Mouse (Mus musculus): ENCODE data around the gene Gm17581.
"Not testable (repeated sequence)": the region's sequence is repeated elsewhere in the genome, so short reads cannot be mapped to it uniquely, and the experiment has no call there.

Gm17581 gene

DNA sequence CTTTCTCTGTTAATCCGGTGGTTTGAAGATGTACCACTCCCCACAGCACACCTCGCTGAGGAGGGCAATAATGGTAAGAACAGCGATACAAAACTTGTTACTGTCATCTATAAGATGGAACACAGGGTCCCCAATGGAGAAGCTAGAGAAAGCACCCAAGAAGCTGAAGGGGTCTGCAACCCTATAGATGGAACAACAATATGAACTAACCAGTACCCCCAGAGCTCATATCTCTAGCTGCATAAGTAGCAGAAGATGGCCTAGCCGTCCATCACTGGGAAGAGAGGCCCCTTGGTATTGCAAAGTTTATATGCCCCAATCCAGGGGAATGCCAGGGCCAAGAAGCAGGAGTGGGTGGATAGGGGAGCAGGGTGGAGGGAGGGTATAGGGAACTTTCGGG is at the start of gene Gm17581:
Gm17581 (minus strand) TSS at position 101 of the 400 bp plus-strand sequence.
- not testable (repeated sequence) for DNase-seq

DNA sequence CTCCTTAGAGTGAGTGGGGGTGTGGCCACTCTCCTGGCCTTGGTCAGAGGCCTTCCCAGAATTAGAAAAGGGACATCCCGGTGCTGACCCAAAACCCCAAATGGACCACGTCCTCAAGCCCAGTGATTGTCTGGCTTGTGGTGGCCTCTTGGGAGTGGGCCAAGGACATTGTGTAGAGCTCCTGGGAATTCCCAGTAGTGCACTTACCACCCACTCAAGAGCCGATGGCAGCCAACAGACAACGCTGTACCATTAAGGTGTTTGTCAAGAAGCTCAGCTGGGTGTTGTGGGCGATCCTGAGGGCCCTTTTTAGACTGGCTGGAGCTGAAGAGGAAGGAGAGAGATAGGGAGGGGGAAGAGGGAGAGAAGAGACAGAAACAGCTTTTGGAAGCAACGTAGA is 48.9 kb upstream of the Gm17581 start:
- peak; percentile 57 for DNase-seq

DNA sequence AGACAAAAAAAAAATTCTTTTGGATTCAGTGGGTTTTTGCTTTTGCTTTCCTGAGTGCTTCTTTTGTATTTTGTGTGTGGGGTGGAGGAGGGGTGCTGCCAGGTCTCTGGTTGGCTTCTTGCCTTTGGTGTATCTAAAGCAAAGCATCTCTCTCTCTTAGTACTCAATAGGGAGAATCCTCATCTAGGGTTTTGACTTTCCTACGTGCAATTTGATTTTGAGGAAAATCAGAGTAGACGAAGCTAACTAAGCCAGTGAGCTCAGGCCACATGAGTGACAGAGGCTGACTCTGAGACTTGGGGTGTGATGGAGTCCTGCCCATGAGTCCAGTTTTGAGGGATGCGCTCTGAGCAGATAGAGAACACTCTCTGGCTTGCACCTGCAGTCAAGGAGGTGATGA is 43.8 kb upstream of the Gm17581 start:
- no peak for DNase-seq

DNA sequence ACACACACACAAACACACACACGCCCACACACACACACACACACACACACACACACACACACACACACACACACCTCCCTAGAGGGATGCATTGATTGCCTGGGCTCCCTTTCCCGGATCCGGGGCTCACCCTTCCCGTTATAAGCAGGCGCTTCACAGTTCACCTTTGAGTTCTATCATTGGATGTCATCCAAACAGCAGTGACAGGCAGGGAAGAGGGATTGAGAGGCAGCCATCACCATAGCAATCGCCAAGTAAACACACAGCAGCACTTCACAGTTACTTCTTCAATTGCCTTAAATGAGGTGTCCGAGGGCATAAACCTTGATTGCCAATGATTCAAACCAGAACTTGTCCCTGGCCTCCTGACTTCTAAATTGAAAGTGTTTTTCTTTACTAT is 43.4 kb upstream of the Gm17581 start:
- peak; percentile 34 for DNase-seq

DNA sequence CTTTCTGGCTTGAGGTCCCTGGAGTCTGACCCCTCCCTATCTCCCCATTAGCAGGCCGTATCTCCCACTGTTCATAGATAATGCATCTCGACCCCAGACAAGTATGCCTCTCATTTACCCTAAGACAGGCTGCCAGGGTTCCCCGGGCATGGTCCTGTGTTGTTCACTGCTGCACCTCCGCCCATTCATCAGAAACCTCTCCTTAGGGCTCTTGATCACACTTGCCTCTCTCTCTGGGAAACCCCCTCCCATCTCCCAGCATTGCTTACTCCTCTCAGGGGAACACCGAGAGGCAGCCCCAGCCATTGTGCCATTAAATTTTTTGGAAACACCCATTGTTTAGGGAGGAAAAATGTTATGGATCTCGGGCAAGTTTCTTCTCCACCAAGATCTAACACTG is 42.3 kb upstream of the Gm17581 start:
- DNase-seq: peak; percentile 39

DNA sequence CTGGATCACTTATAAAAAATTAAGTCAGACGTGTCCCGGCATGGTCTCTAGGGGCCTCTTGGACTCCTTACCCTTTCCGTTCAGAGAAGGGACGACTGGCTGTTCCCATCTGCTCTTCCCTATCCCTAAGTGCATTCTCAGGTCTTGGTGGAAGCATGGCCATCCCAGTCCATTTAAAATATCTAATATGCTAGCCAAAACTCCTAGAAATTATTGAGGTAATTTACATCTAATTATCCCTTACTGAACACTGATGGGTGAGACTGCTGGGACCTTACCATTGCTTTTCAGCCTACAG is 42.0 kb upstream of the Gm17581 start:
- DNase-seq: peak; percentile 37

DNA sequence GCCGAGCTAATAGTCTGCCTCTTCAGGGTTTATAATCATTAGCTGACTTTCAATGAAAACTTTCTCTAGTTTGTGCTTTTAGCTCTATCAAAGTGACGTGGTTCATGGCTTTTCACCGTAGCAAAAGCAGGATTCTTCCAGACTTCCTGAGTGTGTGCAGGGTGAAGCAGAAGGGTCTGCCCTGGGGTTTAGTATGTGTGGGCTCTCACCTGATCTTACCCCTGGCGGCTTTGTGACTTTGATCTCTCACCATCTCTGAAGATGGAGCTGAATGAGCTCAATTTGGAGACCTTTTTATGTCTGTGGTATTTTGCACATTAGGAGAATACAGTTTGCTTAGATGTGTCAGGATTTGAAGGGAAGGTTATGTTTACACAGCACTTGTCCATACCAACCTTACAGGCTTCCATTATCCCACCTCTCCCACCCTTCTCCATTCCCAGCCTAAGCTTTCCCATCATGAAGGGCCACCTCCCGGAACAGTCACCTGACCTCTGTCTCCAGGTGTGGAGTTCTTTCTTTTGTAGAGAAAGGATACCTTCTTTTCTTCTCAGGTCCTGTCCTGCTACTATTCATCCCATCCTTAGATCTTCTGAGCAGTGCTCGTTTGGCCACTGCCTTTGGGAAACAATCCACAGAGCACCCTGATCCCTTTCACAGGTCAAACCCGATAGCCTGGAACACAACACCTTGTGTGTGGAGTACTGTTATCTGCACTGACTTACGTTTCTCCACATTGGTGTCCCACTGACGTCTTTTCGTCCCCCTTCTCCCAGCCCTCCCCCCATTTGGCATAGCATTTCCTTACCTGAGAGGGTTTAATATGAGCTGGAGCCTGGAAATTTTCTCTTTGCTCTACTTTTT is 41.4 kb upstream of the Gm17581 start:
- peak; percentile 42 for DNase-seq

DNA sequence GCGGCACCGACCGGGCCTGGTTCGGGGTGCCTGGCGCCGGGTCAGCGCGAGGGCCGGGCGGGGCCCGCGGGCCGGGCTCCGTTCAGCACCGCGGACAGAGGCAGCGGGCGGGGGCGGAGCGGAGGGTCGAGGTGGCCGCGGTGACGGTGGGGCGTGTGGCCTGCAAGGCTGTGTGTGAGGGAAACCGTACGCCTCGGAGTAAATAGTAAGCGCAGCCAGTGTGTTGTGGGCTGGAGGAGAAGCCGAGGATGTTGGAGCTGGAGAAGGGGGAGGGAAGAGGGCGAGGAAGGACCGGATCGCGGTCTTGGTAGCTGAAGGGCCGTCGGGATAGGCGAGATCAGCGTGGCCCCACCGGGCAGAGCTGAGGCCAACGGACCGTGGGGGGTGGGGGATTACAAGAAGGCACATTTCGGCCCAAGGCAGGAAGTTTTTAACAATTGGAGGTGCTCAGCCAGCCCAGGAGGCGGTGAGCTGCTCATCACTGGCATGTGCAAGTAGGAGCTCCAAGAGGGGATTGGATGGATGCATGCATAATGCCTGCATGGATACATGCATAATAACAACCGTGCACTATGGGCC is 40.1 kb upstream of the Gm17581 start:
- DNase-seq: peak; percentile 78

DNA sequence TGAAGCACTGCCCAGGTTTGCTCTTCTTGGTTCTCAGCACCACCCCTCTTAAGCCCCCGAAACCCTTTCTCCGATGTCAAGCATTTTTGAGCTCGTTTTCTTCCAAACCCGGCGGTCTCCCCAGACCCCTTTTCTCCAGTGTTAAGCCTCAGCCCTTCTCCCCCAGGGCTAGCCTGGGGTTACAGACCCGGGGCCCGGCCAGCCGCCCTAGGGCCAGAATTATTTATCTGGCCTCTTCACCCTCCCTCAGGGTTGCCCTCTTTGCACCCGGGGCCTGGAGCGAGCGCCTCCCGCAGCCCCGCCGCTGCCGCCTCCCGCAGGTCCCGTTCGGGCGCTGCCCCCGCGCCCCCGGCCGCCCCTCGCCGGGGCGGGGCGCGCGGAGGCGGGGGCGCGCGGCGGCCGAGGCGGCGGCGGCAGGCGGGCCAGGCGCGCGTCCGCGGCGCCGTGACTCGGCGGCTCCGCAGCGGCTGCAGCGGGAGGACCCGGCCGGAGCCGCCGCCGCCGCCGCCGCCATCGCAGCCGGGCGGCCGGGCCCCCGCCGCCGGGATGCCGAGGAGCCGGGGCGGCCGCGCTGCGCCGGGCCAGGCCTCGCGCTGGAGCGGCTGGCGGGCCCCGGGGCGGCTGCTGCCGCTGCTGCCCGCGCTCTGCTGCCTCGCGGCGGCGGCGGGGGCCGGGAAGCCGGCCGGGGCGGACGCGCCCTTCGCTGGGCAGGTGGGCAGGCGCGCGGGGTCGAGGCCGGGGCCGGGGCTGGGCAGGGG is 39.4 kb upstream of the Gm17581 start, which contains the start of gene Mmp24:
Mmp24 (plus strand) TSS at position 416 of the 758 bp plus-strand sequence.
- no peak for DNase-seq

DNA sequence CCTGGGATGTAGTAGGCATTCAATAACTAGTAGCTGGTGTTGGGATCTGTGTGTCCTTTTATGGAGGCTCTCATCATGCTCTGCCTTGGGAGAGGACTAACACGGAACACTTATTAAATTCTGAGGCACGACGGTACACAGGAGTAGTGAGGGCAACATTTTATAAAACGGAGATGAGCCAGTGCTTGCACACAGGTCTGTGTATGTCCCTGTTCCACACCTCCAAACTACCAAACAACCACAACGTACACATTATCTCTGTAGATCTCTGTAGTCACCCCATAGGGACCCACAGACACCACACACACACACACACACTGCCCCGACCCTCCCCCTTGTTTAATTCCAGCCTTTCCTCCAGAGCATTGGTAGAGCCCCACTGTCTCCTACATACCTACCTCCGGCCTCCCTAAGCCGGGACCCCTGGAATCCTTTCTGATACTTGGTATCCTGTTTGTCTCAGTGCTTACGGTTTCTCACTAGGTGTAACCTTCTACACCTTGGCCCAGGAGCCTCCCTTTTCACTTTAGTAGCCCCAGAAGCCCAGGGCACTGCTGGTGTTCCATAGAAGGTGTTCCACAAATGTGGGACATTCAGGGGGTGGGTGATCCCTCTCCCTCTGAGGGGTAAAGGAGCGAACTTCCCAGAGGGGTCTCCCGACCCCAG is 38.7 kb upstream of the Gm17581 start:
- peak; percentile 56 for DNase-seq

DNA sequence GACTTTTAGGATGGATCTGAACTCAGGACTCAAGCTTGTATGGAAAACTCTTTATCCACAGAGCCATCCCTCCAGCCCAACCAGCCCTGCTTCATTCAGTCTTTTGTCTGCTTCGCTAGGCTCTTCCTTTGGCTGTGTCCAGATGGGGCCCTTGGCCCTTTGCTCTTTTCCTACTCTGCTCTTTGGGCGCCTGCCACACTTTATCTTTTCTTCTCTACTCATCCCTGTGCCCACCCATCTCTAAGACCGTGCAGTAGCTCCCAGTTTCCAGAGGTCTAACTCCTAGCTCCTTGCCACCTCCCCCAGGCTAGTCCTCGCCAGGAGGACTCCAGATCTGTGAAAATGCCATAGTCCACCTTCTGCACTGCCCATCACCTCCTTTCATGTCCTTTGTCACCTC is 38.0 kb upstream of the Gm17581 start:
- DNase-seq: peak; percentile 44

DNA sequence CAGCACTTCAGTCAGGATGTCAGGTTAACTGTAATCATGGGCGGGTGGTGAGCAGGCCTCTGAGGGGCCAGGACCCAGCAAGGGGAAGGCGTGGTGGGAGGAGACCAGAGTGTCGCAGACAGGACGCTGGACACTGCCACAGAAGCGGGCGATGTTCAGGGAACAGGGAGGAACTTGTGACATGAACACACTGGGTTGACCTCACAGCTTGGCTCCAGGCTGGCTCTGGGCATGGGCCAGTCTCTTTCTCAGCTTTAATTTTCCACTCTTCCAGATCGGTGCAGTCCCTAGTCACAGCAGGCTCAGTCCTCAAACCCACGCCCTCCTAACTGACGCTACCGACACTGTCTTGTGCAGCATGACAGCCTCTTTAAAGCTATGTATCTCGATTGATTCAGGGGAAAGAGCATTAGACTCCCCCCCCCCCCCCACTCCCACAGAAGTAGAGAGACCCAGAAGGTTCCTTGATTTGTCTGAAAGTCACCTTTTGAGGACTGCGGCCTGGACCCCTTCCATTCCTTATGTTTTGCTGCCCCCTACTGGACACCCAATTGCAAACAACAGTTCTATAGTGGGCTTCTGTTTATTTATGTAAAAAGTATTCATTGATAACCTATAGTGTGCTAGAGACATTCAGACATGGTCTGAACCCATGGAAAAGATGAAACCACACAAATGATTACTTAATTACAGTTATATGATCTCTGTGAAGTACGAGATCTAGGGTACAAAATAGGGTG is 29.2 kb upstream of the Gm17581 start:
- peak; percentile 83 for DNase-seq

DNA sequence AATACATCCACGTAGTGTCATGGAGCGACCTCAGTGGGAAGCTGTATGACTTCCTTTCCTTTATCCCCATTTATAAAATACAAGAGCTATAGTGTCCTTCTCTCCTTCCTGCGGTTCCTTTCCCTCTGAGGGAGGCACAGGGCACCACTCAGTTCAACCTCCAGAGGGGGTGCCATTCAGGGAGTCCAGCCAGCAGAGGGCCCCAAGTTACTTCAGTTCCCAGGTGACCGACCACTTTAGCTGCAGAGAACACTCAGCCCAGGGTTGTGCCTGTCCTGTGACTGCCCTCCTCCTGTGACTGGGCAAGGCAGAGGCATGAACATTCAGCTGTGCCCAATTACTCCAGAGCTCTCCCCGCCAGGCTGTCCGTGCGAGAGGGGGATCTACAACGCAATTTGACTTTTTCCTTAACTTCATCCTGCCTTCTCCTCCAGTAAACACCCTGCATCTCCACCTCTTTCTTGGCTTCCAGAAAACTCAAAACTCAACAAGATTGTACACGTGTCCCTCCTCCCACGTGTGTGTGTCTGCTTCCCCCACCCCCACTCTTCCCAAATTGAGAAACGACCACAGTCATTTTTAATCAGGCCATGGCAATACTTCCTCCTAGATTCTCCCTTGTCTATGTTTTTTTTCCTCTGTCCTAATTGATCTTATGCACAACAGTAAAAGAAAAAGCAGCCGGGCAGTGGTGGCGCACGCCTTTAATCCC is 21.3 kb upstream of the Gm17581 start:
- peak; percentile 35 for DNase-seq

DNA sequence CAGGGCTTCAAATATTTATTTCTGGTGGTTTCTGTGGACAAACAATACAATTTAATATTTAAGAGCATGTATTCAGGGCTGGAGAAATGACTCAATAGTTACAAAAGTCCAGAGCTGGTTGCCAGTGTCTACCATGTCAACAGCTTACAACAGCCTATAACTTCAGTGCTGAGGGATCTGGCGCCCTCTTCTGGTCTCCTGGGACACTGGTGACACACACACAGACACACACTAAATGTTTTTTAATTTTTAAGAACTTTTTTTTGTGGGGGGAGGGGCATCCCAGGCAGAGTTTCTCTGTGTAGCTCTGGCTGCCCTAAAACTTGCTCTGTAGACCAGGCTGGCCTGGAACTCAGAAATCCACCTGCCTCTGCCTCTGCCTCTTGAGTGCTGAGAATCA is 20.1 kb upstream of the Gm17581 start:
- no peak for DNase-seq

DNA sequence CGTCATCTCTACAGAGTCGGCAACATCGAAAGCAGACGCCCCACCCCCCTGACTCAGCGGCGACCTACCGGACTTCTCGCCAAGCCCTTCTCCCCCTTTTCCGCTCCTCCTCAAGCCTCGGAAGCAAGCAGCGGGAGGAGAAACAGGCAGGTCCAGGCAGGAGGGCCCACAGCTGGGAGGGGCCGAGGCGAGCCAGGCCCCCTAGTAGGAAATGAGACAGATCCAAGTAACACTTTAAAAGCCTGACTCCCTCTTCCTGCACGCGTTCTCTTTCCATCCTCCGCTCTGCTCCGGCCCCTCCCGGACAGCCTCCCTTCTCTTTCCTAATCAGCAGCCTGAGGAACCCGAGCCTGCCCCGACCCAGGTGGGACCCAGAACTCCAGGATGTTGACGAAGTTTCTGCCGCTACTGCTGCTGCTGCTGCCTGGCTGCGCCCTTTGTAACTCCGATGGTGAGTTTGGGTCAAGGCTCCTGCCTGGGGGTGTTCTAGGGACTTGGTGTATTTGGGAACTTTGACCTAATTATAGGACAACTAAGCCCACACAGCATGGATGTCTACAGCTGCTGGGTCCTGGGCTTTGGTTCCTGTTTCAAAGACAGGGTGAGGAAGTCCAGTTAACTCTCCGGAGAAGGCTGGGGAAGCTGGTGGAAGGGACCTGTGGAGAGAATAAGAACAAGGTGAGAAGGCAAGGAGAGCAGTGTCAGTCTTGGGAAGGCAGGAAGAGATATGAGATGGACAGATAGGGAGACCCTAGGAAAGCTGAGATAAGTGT is 15.5 kb upstream of the Gm17581 start, which contains the start of gene Procr:
Procr (plus strand) TSS at position 104 of the 773 bp plus-strand sequence.
- no peak for DNase-seq

DNA sequence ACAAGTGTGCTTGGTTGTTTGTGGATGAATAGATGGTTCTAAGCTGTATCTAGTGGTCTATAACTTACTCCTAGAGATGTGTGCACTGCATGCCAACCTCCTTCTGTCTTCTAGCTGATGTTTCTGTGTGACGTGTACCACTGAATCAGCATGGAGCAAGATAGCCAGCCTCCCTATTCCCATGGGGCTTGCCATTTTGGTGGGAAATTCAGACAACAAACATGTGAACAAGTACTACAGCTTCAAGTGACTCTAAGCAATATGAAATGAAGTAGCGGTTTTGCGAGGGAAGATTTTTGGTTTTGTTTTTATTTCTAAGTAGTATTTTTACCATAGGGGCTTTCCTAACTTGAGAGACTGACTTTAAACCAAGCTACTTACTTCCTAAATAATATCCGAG is 13.7 kb upstream of the Gm17581 start:
- DNase-seq: no peak

DNA sequence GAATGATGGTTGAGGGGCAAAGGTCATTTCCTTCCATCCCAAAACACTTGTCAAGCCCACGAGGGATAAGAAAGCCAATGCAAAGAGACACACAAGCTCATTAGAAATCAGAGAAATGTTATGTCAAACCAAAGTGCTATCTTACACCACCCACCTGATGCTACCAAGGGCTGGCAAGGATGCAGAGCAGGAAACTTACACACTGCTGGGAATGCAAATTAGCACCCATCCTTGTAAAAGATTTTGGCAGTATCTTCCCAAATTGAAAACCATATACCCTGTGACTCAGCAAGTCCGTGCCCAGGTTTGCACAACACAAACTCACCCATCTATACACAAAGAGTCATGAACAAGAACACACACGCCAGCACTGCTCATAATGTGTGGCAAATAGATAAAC is 9.8 kb upstream of the Gm17581 start:
- no peak for DNase-seq

DNA sequence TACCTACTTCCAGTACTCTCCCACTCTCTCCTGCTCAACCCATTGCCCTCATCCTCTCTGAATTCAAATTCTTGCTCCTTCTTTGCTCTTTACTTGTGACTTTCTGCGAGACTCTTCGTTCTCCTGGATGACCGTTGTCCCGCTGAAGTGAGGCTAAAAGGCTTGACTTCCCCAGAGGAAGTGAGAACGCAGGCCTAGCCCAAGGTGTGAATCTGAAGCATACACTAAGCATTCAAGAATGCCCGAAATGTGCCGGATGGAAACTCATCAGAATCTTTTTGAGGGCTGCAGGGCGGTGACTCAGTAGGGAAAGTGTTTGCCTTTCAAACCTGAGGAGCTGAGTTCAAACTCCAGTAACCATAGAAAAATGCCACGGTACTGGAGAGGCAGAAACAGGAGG is 7.7 kb upstream of the Gm17581 start:
- DNase-seq: no peak

DNA sequence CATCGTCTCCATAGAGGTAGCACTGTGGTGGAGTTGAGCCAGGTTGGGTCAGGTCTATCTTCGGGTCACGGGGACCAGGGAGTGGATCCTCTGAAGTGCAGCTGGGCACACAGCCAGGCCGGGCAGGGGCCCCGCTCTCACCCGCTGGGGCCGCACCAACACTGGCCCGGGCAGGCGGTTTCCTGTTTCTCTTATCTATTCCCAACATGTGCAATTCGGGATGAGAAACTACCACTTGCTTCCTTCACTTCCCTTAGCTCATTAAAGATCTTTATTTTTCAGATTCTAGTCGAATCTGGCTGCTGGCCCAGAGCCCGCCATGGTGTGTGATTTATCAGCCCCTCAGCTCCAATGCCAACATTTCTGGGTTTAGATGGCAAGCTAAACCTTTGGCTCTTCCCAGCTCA is 7.3 kb upstream of the Gm17581 start:
- no peak for DNase-seq

DNA sequence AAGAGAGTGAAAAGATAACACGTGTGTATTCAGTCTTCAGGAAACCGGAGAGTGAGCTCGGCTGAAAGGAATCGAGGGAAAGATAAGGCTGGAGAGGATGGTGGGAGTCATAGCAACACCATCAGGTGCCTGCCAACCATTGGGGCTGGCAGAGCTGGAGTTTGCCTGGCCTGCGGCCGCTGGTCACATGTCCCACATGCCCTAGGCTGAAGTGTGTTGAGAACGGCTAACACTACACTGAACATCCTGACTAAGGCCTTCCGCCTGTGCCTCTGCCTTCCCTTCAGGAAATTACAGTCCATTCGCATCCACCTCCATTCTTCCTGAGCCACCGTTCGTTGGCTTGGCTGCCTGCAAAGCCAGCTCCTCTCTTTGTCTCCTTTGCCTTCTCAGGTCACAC is 6.5 kb upstream of the Gm17581 start:
- DNase-seq: no peak

DNA sequence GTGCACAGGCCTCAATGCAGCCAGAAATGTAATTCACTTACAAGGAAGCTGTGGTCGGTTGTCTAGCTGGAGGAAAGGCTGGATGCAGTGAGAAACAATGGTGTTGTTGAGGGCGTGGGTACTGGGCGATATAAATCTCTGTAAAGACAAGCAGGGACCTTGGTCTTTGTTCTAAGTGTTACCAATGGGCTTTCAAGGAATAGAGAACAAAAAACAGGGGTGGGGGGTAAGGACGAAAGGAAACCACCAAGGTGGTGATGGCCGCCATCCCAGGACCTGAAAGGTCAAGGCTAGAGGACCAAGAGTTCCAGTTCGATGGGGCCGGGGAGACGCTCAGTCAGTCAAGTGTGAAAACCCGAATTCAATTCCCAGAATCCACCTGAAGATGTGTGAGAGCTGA is 2.1 kb upstream of the Gm17581 start:
- DNase-seq: no peak

Data from cerebellum, adult 8-10 months (tissue).